Mouse (Mus musculus) E14TG2a.4 (cell line): ENCODE measurements around the gene Tpm4.

Experiments used
- H3K27me3 ChIP-seq: 2 replicates; pipeline ENCODE4 v1.6.1; 2014; ENCODE audit warnings: low read length, control low read depth; ENCODE audit not compliant: insufficient read depth
- H3K36me3 ChIP-seq: 2 replicates; pipeline ENCODE4 v1.6.1; 2014; ENCODE audit warnings: low read length, control low read depth; ENCODE audit not compliant: insufficient read depth
- H3K4me1 ChIP-seq: replicated peaks from 2 replicates; pipeline ENCODE4 v1.6.1; 2014; ENCODE audit warnings: low read depth, low read length, control low read depth
- H3K4me3 ChIP-seq: replicated peaks from 2 replicates; pipeline ENCODE4 v1.5.1; 2014; ENCODE audit warnings: mild to moderate bottlenecking, low read length
- H3K9me3 ChIP-seq: 2 replicates; pipeline ENCODE4 v1.6.1; 2014; ENCODE audit warnings: low read length, control low read depth
- CTCF ChIP-seq: conservative IDR thresholded peaks from 2 replicates; pipeline ENCODE4 v1.5.1; 2014; ENCODE audit warnings: low read length
- NANOG ChIP-seq: IDR thresholded peaks from 2 replicates; pipeline ENCODE4 v1.6.1; 2014; ENCODE audit warnings: borderline replicate concordance, low read length, mixed read lengths
- POU5F1 ChIP-seq: IDR thresholded peaks from 2 replicates; pipeline ENCODE4 v1.6.1; 2014; ENCODE audit warnings: low read length, borderline replicate concordance

The Tpm4 gene

GRCm38 (mm10) chr8:72146556-72146955 is 11.8 kb downstream of the Tpm4 start:
- H3K4me1 ChIP-seq, result peaks cover 57% of the 10 kb centered on the region
- peaks cover 92% of the 10 kb centered on the region for H3K36me3 ChIP-seq
- H3K4me3 ChIP-seq, result no peak overlapping the region
- no peaks in the 10 kb centered on the region for H3K9me3 ChIP-seq
- TF ChIP-seq NANOG, result no peak
- no peak for TF ChIP-seq CTCF
- TF ChIP-seq POU5F1, result no peak
- H3K27me3 ChIP-seq, result no peaks in the 10 kb centered on the region

DNA sequence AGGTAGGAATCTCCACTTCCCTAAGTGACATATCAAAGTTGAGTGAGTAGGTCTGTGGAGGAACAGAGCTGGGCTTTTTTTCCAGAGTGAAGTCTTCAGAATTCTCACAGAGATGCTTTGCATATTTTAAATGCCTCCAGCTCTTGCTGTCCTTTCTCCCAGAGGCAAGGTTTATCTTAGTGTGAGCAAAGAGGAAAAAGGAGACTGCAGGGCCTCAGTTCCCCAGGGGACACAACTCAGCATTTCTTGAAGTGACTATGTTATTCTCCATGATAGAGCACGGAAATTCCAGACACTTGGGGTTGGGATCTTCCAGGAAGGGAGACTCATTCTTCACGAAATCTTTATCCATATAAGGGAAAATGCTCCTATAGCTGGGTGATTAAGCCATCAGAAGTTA is 12.5 kb downstream of the Tpm4 start:
- Histone ChIP-seq H3K4me3 (no peak overlapping the region), H3K27me3 (no peaks in the 10 kb centered on the region), H3K4me1 (peaks cover 56% of the 10 kb centered on the region), H3K36me3 (peaks cover 92% of the 10 kb centered on the region), H3K9me3 (no peaks in the 10 kb centered on the region)
- TF ChIP-seq NANOG, result no peak
- no peak for TF ChIP-seq CTCF
- TF ChIP-seq POU5F1, result no peak

DNA sequence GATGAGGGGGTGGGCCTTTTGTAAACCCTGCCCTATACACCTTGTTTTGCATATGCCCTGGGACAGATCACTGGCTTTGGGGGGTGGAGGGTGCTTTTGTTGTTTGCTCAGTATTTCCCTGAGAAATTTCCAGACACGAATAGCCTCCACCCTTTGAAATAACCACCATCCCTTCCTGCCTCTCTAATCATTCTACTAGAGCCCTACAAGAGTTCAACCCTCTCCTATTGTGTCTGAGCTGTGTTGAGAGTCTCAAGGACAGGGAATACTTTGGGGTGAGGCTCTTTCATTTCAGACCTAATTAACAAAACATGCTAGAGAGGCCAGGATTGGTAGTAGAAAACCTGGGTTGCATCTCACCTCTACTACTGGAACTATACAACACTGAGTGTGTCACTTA is 14.3 kb downstream of the Tpm4 start:
- Histone ChIP-seq H3K27me3 (no peaks in the 10 kb centered on the region), H3K9me3 (no peaks in the 10 kb centered on the region), H3K36me3 (peaks cover 92% of the 10 kb centered on the region), H3K4me1 (peaks cover 55% of the 10 kb centered on the region), H3K4me3 (no peak overlapping the region)
- TF ChIP-seq NANOG (no peak; the same call in 1 of the 2 replicates), POU5F1 (no peak), CTCF (no peak)

DNA sequence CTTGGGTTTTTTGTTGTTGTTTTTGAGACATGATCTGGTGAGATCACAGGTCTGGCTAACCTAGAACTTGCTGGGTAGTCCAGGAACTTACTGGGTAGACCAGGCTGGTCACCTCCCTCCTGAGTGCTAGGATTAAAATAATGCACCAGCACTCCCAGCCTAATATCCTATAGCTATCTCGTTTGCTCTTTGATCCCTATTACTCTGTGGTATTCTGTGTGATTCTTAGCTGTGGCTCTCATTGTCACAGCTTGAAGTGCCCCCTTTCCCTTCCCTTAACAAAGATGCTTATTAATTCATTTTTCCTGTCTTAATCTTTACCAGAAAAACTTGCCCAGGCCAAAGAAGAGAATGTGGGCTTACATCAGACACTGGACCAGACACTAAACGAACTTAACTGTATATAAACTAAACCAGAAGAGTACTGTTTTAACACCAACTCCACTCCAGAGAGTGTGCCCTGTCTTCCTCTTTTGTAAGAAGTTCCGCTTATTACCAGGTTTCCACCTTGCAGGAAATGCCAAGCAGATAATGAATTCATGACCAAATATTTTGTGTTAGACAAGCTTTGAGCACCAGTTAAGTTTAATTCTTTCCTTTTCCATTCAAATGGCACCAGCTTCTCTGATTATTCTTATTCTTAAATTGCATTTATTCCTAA is 16.8 kb downstream of the Tpm4 start:
- Histone ChIP-seq H3K9me3 (no peaks in the 10 kb centered on the region), H3K4me3 (no peak overlapping the region)
- TF ChIP-seq POU5F1 (no peak), CTCF (no peak), NANOG (no peak)

DNA sequence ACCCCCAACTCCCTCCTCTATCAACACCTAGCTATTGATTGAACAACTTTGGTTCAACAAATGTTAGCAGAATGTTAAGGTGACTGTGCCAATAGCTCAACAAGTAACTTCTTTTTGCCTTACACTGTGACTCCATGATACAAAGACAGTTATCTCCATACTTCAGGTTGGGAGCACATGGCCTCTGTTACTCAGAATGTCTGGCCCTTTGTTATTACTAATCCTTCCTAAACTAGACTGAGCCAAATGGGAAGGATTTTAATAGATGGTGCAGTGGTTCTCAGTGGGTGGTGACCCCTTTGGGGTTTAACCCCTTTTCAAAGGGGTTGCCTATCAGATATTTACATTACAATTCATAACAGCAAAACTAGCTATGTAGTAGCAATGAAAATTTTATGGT is 18.6 kb downstream of the Tpm4 start:
- Histone ChIP-seq H3K4me3 (no peak overlapping the region), H3K9me3 (no peaks in the 10 kb centered on the region), H3K36me3 (peaks cover 83% of the 10 kb centered on the region), H3K4me1 (peaks cover 52% of the 10 kb centered on the region), H3K27me3 (no peaks in the 10 kb centered on the region)
- no peak for TF ChIP-seq CTCF
- no peak for TF ChIP-seq NANOG
- no peak for TF ChIP-seq POU5F1

More for the DNA sequence above, 16.8 kb downstream of the Tpm4 start:
- H3K36me3 ChIP-seq, result peaks cover 88% of the 10 kb centered on the region
- no peaks in the 10 kb centered on the region for H3K27me3 ChIP-seq
- peaks cover 53% of the 10 kb centered on the region for H3K4me1 ChIP-seq

DNA sequence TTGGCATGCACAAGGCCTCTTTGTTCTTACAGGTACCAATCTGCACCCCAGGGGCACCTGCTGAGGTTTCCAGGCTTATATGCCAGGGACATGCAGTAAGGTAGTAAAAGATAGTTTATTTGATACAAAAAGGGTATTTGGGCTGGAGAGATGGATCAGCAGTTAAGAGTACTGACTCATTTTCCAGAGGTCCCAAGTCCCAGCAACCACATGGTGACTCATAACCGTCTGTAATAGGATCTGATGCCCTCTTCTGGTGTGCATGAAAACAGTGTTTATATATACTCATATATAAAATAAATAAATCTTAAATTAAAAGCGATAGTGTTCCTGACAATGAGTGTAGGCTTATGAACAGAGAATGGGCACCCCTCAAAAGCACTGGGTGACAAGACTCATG is 23.3 kb downstream of the Tpm4 start:
- H3K27me3 ChIP-seq, result no peaks in the 10 kb centered on the region
- peak overlapping the region; percentile 83 for H3K4me3 ChIP-seq
- peaks cover 60% of the 10 kb centered on the region for H3K4me1 ChIP-seq
- TF ChIP-seq POU5F1 (no peak), CTCF (no peak), NANOG (no peak)
- H3K36me3 ChIP-seq, result peaks cover 47% of the 10 kb centered on the region
- no peaks in the 10 kb centered on the region for H3K9me3 ChIP-seq

GRCm38 (mm10) chr8:72158726-72159125 is 24.0 kb downstream of the Tpm4 start:
- TF ChIP-seq POU5F1 (no peak), NANOG (no peak), CTCF (no peak)

DNA sequence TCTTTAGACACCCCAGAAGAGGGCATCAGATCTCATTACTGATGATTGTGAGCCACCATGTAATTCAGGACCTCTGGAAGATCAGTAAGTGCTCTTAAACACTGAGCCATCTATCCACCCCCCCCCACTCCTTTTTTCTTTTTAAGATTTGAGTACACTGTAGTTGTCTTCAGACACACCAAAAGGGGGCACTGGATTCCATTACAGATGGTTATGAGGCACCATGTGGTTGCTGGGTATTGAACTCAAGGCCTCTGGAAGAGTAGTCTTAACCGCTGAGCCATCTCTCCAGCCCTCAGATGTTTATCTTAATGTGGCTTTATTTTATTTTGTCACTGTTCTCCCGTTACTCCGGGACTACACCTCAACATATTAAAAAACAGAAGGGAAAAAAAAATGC is 25.2 kb downstream of the Tpm4 start:
- Histone ChIP-seq H3K27me3 (no peaks in the 10 kb centered on the region), H3K36me3 (peaks cover 44% of the 10 kb centered on the region), H3K9me3 (no peaks in the 10 kb centered on the region), H3K4me3 (peak overlapping the region; percentile 83), H3K4me1 (peaks cover 53% of the 10 kb centered on the region)
- no peak for TF ChIP-seq NANOG
- TF ChIP-seq CTCF, result no peak
- no peak for TF ChIP-seq POU5F1

More at GRCm38 (mm10) chr8:72158726-72159125, 24.0 kb downstream of the Tpm4 start:
- peaks cover 47% of the 10 kb centered on the region for H3K36me3 ChIP-seq
- H3K4me1 ChIP-seq, result peaks cover 54% of the 10 kb centered on the region
- H3K4me3 ChIP-seq, result peak overlapping the region; percentile 83; the same call in 1 of the 2 replicates
- H3K9me3 ChIP-seq, result no peaks in the 10 kb centered on the region
- no peaks in the 10 kb centered on the region for H3K27me3 ChIP-seq
